Mouse (Mus musculus) MEL (cell line): Measurements from ENCODE around the gene Gcnt3.

Experiments used
- CTCF ChIP-seq, 3 experiments: IDR thresholded peaks in 2 of 3; conservative IDR thresholded peaks in 1 of 3; 2 replicates each; pipeline ENCODE4 v1.5.1; 2011 to 2012; ENCODE audit warnings: low read length in 3 of 3, low read depth in 2 of 3, mild to moderate bottlenecking in 2 of 3, improper control_type of control experiment in 1 of 3, inconsistent platforms in 1 of 3, mixed read lengths in 1 of 3, moderate library complexity in 1 of 3; ENCODE audit not compliant: control insufficient read depth in 1 of 3, insufficient read depth in 1 of 3, poor library complexity in 1 of 3, severe bottlenecking in 1 of 3
- EP300 ChIP-seq, 2 experiments: IDR thresholded peaks; 2 replicates each; pipeline ENCODE4 v1.6.1; 2011; ENCODE audit warnings: improper control_type of control experiment in 2 of 2, low read length in 2 of 2, low read depth in 1 of 2, mild to moderate bottlenecking in 1 of 2
- GATA1 ChIP-seq: IDR thresholded peaks from 2 replicates; pipeline ENCODE4 v1.6.1; 2011; ENCODE audit warnings: low read depth, low read length, improper control_type of control experiment
- JUND ChIP-seq: IDR thresholded peaks from 2 replicates; pipeline ENCODE4 v1.6.1; 2011; ENCODE audit warnings: low read depth, mild to moderate bottlenecking, improper control_type of control experiment, low read length
- MAZ ChIP-seq: IDR thresholded peaks from 2 replicates; pipeline ENCODE4 v1.6.1; 2012; ENCODE audit warnings: low read depth, mild to moderate bottlenecking, inconsistent platforms, low read length, improper control_type of control experiment
- POLR2A ChIP-seq, 2 experiments: IDR thresholded peaks; 2 replicates each; pipeline ENCODE4 v1.6.1; 2011 to 2012; ENCODE audit warnings: low read length in 2 of 2, mild to moderate bottlenecking in 2 of 2, control low read depth in 1 of 2, improper control_type of control experiment in 1 of 2, low read depth in 1 of 2, moderate library complexity in 1 of 2; ENCODE audit not compliant: control insufficient read depth in 1 of 2, insufficient read depth in 1 of 2, poor library complexity in 1 of 2
- RAD21 ChIP-seq: IDR thresholded peaks from 2 replicates; pipeline ENCODE4 v1.6.1; 2011; ENCODE audit warnings: mild to moderate bottlenecking, low read depth, low read length, improper control_type of control experiment
- TCF12 ChIP-seq: IDR thresholded peaks from 2 replicates; pipeline ENCODE4 v1.6.1; 2014; ENCODE audit warnings: low read depth, mild to moderate bottlenecking, inconsistent platforms, low read length, improper control_type of control experiment, moderate library complexity

- no peak for TF ChIP-seq CTCF (IDR thresholded peaks at IDR 0.05 in 2 of 3, conservative IDR thresholded peaks at IDR 0.05 in 1 of 3; ENCODE audit: control insufficient read depth in 1 of 3, insufficient read depth in 1 of 3, low read depth in 2 of 3, low read length in 3 of 3, poor library complexity in 1 of 3, severe bottlenecking in 1 of 3)
- TF ChIP-seq TCF12: no peak
- no peak for TF ChIP-seq GATA1
- TF ChIP-seq JUND: no peak
- no peak for TF ChIP-seq MAZ
- no peak for TF ChIP-seq POLR2A (IDR thresholded peaks at IDR 0.05; ENCODE audit: control insufficient read depth in 1 of 2, insufficient read depth in 1 of 2, low read depth in 1 of 2, low read length in 2 of 2, poor library complexity in 1 of 2)
- no peak for TF ChIP-seq EP300 (IDR thresholded peaks at IDR 0.05; ENCODE audit: low read depth in 1 of 2, low read length in 2 of 2)
- no peak for TF ChIP-seq RAD21
Measured at GRCm38 (mm10) chr9:70006984-70007383, 30.9 kb downstream of the Gcnt3 start.
